Mouse (Mus musculus) splenic B cell, adult 2 months (primary cell): ENCODE results near the gene H2al3.

Experiments used
- DNase-seq: peaks from one replicate; pipeline ENCODE4 v3.0.0-alpha.2; 2011; ENCODE audit warnings: low read depth, low spot score
- H3K27me3 ChIP-seq: 2 replicates; pipeline ENCODE4 v1.6.1; 2012; ENCODE audit warnings: mild to moderate bottlenecking, low read length, moderate library complexity, mixed read lengths; ENCODE audit not compliant: control insufficient read depth, poor library complexity, insufficient read depth, severe bottlenecking
- H3K36me3 ChIP-seq: 2 replicates; pipeline ENCODE4 v1.6.1; 2012; ENCODE audit warnings: mild to moderate bottlenecking, low read length, moderate library complexity, mixed read lengths; ENCODE audit not compliant: control insufficient read depth, poor library complexity, insufficient read depth, severe bottlenecking

The H2al3 gene

GRCm38 (mm10) chrX:9849403-9849802, at the start of gene H2al3:
Gene H2al3, plus strand, starts transcription at chrX:9849703.
- no peaks in the 10 kb centered on the region for H3K36me3 ChIP-seq
- DNase-seq: no peak
- H3K27me3 ChIP-seq: no peaks in the 10 kb centered on the region

- Histone ChIP-seq H3K27me3 (no peaks in the 10 kb centered on the region), H3K36me3 (no peaks in the 10 kb centered on the region)
- DNase-seq: no peak
Measured at GRCm38 (mm10) chrX:9810101-9810500, 39.4 kb upstream of the H2al3 start.

- Histone ChIP-seq H3K27me3 (no peaks in the 10 kb centered on the region), H3K36me3 (no peaks in the 10 kb centered on the region)
- DNase-seq: no peak
Measured at GRCm38 (mm10) chrX:9812469-9812868, 37.0 kb upstream of the H2al3 start.

- no peaks in the 10 kb centered on the region for H3K27me3 ChIP-seq
- DNase-seq: no peak
Measured at GRCm38 (mm10) chrX:9834779-9835178, 14.7 kb upstream of the H2al3 start.

GRCm38 (mm10) chrX:9846628-9847027, 2.9 kb upstream of the H2al3 start, which contains the start of gene Hypm:
Gene Hypm, plus strand, starts transcription at chrX:9846928.
- Histone ChIP-seq H3K27me3 (no peaks in the 10 kb centered on the region), H3K36me3 (no peaks in the 10 kb centered on the region)
- DNase-seq: no peak

More at GRCm38 (mm10) chrX:9834779-9835178, 14.7 kb upstream of the H2al3 start:
- H3K36me3 ChIP-seq: no peaks in the 10 kb centered on the region

- no peak for DNase-seq
- Histone ChIP-seq H3K36me3 (no peaks in the 10 kb centered on the region), H3K27me3 (no peaks in the 10 kb centered on the region)
Measured at GRCm38 (mm10) chrX:9861859-9862258, 12.4 kb downstream of the H2al3 start.

GRCm38 (mm10) chrX:9875519-9875918, 26.0 kb downstream of the H2al3 start:
- no peaks in the 10 kb centered on the region for H3K36me3 ChIP-seq
- no peaks in the 10 kb centered on the region for H3K27me3 ChIP-seq
- DNase-seq: no peak

- Histone ChIP-seq H3K27me3 (no peaks in the 10 kb centered on the region), H3K36me3 (no peaks in the 10 kb centered on the region)
- DNase-seq: no peak
Measured at GRCm38 (mm10) chrX:9885322-9885721, 35.8 kb downstream of the H2al3 start, which contains the start of gene Sytl5. Gene Sytl5, plus strand, starts transcription at chrX:9885622.
